Mouse (Mus musculus) cerebellum, adult 11 months (tissue): ENCODE results near the gene Htra2.

Source experiments
- DNase-seq: peaks from one replicate; pipeline ENCODE4 v3.0.0; 2022

The Htra2 gene

GRCm38 (mm10) chr6:83003082-83003481, 52.0 kb downstream of the Htra2 start:
- no peak for DNase-seq
